Mouse (Mus musculus) heart, adult 2 months (tissue): ENCODE results near the gene Tc2n.

ENCODE experiments used
- CTCF ChIP-seq: fragments of 200-600 bp; IDR thresholded peaks from 2 replicates; pipeline ENCODE4 v1.8.1; 2022; ENCODE audit warnings: antibody characterized with exemption, mild to moderate bottlenecking, moderate library complexity
- POLR2A ChIP-seq: fragments of 200-500 bp; IDR thresholded peaks from 2 replicates; pipeline ENCODE4 v1.6.1; 2011; ENCODE audit warnings: mild to moderate bottlenecking, low read depth, low read length, control low read depth; ENCODE audit not compliant: insufficient read depth

DNA sequence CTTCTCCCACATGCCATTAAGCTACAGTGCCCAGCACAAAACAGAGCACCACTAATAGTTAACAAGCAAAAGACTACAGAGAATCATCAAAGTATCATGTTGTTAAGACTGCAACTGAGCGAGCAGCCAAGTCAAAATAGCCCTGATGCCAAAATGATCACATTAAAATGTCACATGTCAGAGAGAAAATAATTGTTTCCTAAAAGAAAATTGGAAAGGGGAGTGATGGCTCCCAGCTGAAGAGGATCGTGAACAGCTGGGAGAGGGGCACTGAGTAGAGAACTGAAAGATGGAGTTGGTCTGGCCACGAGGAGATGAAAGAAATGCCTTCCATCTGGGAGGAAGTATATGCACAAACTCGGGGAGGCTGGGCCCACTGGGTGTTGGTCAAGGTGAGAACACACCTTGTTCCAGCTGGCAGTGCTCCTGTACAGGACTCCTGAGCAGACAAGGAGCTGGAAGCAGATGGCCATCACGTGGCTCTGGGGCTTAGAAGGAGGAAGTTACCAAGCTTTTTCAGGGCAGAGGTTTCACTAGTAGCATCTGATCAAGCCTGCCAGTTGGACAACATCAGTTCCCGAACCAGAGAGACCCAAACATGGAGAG lies 41.2 kb upstream of the Tc2n start:
- TF ChIP-seq CTCF (no peak), POLR2A (no peak)
